Mouse (Mus musculus): ENCODE measurements around the gene C9.

DNA sequence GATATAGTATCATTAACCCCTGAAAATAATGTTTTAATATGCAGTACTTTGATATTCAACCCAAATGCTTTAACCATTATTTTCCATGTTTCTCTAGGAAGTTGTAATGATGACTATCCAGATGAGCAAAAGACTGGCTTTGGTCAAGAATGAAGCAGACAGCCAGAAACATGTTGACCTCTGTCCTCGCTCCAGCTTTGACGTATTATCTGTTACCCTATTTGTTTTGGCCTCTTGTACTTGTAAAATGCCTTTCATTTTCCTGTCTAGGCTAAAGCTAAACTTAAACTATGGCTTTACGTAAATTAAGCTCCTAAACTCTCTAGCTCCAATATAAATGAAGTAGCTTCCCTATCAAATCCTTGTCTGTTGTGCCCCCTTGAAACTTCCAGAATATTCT, 6.4 kb upstream of the C9 start:
- TF ChIP-seq EP300 (IDR thresholded peaks at IDR 0.05; ENCODE audit: low read depth): no peak
- no peak for TF ChIP-seq CTCF (IDR thresholded peaks at IDR 0.05; ENCODE audit: low read depth)

All from liver, postnatal 0 days (tissue).